Mouse (Mus musculus): ENCODE measurements around the gene Tmprss9.

GRCm38 (mm10) chr10:80911354-80911753 is 39.7 kb downstream of the Tmprss9 start:
- TF ChIP-seq GATA1 (IDR thresholded peaks at IDR 0.05; ENCODE audit: low read length) (no peak), TAL1 (IDR thresholded peaks at IDR 0.05; ENCODE audit: low read length) (no peak)

Measured in erythroblast, embryonic 14.5 days (primary cell).